Mouse (Mus musculus) activated CD4-positive, CD25-positive, alpha-beta regulatory T cell, adult 4 months (primary cell): ENCODE results near the gene Gm10118. TPM values are rescaled to one million over a fixed set of nuclear protein-coding genes. Genes with fewer than 3 reads are reported as not detected.

Source experiments
- ATAC-seq: one replicate; pipeline ENCODE4 v1.8.0; 2017
- polyA plus RNA-seq, 2 experiments: library from polyadenylated mRNA; unstranded; fragments of 100-300 nt; shearing (Covaris generic); gene quantifications; one replicate each; pipeline ENCODE4 v1.2.1; 2017

Gm10118 gene
- polyA plus RNA-seq, result not detected

DNA sequence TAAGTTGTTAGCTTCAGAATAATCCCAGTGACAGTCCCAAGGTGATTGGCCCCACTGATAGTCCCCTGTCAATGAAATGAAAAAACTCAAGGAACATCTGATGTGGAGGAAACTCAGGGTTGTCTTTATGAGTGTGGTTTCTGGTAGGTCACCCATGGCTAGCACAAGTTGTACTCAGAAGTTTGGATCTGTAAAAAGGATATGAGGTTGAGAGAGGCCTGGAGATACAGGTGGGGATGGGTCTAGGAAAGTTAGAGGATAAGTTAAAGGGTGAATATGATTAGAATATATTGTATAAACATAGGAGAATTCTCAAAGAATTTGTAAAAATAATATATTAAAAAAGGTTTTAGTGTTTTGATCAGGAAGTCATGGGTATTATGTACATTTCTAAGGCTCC lies at the start of gene Gm10118:
Gene Gm10118, minus strand, starts transcription at position 101 of the 400 bp plus-strand sequence.
- no peak for ATAC-seq

DNA sequence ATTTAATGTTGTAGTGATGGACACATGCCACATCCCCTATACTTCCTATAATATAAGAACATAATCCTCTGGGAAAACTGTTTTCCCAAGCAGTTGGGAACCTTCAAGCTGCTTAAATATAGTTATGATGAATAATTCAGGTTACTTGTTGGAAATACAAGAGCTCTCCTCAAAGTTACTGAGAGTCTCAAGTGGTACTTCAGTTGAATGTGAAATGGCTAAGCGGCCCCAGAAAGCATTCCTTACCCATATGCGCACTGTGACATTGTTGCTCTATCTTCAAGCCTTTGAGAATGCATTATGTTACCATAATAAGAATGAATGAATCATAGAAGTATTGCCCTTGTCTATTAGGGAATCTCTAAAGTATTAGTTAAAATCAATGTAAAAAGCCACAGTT lies 45.1 kb upstream of the Gm10118 start:
- ATAC-seq, result no peak

DNA sequence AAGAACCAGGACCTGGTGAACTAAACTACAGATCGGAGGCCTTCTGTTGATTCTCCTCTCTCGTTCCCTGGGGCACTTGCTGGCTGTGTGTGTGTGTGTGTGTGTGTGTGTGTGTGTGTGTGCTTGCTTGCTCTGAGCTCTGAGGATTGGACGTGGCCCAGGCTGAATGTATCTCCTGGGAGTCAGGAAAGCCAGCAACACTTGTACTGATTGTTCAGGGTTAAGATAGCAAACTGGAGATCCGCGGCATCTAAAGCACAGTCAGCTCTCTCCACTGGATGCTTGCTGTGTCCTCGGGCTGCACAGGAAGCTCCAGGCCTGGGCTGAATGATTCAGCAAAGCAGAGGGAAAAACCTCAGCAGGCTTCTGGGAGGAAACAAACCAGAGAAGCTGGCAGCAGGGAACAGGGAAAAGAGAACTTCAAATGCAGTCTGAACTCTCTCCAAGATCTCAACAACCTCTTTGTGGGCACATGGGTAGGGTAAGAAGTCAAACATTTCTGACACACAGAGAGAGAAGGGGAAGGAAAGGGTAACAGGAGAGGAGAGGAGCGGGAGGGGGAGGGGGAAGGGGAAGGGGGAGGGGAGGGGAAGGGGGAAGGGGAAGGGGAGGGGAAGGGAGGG lies 27.2 kb upstream of the Gm10118 start:
- no peak for ATAC-seq

GRCm38 (mm10) chr10:63951481-63951880 lies 24.2 kb upstream of the Gm10118 start:
- ATAC-seq, result no peak

- ATAC-seq, result no peak
These were observed 23.6 kb upstream of the Gm10118 start for GRCm38 (mm10) chr10:63950867-63951266.

DNA sequence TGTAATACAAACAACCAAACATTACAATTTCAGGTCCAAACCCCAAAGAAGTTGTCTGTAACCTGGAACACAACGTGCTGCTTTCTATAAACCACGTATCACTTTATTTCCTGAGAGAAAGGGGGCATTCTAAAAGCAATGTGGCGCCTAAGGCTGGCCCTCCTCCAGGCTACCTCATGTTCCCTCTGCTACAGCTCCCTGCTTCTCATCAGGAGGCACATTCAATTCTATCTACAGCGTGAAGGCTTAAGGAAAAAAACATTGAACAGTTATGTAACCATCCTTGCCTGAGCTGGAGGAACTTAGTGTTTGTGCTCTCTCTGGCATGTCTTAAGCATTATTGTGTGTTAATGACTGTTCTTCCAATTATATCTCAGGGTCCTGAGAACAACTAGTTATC lies 20.0 kb upstream of the Gm10118 start:
- ATAC-seq, result no peak

DNA sequence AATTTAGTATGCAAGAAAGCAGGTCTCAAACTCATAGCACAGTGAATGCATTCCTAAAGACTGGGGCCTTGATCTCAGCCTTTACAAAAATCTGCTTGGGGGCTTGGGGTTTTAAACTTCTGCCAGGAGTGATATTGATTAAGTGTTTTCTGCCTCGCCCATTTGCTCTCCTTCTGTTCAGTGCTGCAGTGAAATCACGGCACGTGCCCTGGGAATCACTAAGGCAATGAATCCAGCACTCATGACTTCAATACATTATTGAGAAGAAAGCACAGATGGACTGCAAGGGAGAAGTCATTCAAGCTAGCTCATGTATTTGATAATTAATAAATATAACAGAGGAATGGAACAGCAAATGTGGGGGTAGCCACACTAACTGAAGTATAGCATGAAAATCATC lies 18.3 kb upstream of the Gm10118 start:
- ATAC-seq, result no peak

DNA sequence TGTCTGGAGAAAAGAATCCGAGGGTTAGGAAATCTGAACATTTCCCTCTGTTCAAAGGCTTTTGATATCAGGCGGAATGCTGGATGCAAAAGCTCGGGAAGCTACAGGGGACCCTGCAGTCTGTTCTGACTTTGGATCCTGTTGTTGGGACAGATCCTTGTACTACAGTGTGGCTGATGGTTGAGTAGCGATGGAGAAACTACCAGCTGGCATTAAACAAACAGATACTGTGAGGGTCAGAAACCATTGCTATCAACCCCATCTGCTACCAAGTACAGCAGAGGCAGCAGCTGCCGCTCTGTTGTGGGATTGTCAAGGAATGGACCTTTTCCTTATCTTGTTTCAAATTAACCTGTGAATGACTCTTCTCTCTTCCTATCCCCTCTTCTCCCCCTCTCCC lies 6.7 kb upstream of the Gm10118 start:
- no peak for ATAC-seq

DNA sequence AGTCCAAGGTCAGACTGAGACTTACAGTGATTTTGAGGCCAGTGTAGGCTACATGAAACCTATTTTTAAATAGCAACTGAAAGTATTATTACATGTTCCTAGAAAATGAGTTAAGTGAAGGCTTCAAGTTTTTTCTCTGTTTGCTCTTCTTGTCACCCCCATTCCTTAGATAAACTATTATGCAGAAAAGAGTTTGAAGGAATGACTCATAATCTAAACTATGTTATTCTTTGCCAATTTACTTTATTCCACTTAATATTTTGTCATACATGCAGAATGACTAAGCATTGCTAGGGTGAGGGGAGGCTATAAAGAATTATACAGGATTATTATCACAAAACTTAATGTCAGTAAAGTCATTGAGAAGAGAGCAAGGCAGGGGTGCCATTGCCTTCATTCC lies 18.4 kb downstream of the Gm10118 start:
- ATAC-seq, result no peak

DNA sequence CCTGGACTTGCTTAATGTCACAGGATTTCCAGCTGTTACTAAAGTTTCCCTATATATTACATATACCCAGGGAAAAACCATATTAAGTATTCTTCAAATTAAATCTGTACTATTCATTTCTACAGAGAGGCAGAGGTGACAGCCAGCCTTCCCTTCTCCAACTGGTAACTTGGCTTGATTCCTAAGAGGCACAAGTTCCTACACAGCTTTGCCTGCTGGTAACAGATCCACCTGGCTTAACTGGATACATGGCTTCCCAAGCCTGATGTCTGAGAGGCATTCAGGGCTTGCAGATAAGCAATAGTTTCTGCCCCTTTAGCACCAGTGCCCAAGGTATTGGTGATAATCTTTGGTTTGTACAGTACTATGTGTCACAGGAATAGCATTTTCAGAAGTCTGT lies 27.3 kb downstream of the Gm10118 start:
- ATAC-seq, result no peak

DNA sequence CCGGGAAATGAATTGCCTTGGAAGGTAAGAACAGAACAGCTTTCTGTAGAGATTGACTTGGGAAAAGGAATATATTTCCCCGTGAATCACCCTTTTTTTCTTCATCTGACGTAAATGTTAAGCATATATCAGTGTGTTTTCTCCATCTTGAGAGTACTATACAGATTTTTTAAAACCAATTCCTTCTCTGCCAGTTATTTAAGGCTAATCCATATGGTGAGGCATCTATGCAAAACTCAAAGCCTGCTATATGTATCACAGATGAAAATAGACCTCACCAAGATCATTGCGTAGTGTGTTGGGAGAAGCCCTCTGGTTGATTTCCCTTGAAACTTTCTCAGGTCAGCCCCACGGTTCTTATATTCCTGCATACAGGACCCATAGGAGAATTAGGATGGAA lies 32.6 kb downstream of the Gm10118 start:
- ATAC-seq, result no peak

- ATAC-seq, result no peak
These were observed 40.7 kb downstream of the Gm10118 start for GRCm38 (mm10) chr10:63886449-63887088.

- ATAC-seq, result no peak
These were observed 46.8 kb downstream of the Gm10118 start for GRCm38 (mm10) chr10:63880462-63880903.

Other genes starting within 250 kb of the Gm10118 start
- gene Lrrtm3, start 162.8 kb upstream of the Gm10118 start, polyA plus RNA-seq, result not detected